Comparison of ENCODE assay signal across 22 mouse cellular contexts in the genomic region with DNA sequence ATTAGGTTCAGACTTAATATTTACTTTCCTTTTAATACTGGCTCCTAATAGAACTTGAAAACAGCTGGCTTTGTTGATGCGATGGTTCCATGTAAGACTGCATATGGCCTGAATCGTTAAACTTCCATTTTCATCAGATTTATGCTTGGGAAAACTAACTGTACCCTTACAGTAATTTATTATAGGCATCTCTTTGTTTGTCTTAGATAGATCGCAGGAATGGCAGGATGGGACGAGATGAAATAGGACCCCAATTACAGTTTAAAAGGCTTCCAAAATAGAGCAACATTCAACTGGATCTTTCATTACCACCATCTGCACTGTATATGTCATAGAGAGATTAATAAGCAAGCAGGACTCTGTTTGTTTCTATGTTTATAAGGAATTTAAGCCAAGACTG.
DNase-seq lines count a peak whose midpoint lies in the region; ATAC-seq and TF ChIP-seq lines count a peak whose summit lies in the region.
"Had no signal": no experiment of that assay in that cellular context is flagged by ENCODE, and none has a peak within 500 bp of the region (broad histone marks: within the 10 kb centered on the region; RNA-seq: fewer than 3 reads in every experiment).

No protein-coding gene starts in this region.

- H3K27ac ChIP-seq in kidney, embryonic 15.5 days, result 0 out of 2 replicates have a peak overlapping the region, but pooled peaks have one; percentile 20
- H3K27ac ChIP-seq in lung, embryonic 14.5 days (ENCODE audit: low read depth), result no peak overlapping the region
- H3K27ac ChIP-seq in stomach, embryonic 15.5 days, result no peak overlapping the region
- H3K27ac ChIP-seq: embryonic facial prominence, embryonic 12.5 days; embryonic facial prominence, embryonic 15.5 days; hindbrain, embryonic 12.5 days had no signal

- no peaks in the 10 kb centered on the region for H3K9me3 ChIP-seq in kidney, embryonic 15.5 days (replicated peaks)
- no peaks in the 10 kb centered on the region for H3K9me3 ChIP-seq in lung, embryonic 14.5 days (ENCODE audit: low read depth, low read length)
- no peaks in the 10 kb centered on the region for H3K9me3 ChIP-seq in stomach, embryonic 15.5 days
- H3K9me3 ChIP-seq: embryonic facial prominence, embryonic 12.5 days; embryonic facial prominence, embryonic 15.5 days; hindbrain, embryonic 12.5 days had no signal

- WGBS in kidney, embryonic 15.5 days, result 38% methylated on average over 4 of the region's 4 CpGs
- WGBS in lung, embryonic 14.5 days, result 39% methylated on average over 4 of the region's 4 CpGs
- 45% methylated on average over 4 of the region's 4 CpGs for WGBS in stomach, embryonic 15.5 days

- no peak overlapping the region for H3K4me2 ChIP-seq in kidney, embryonic 15.5 days
- H3K4me2 ChIP-seq in lung, embryonic 14.5 days, result no peak overlapping the region
- no peak overlapping the region for H3K4me2 ChIP-seq in stomach, embryonic 15.5 days
- H3K4me2 ChIP-seq: embryonic facial prominence, embryonic 12.5 days; embryonic facial prominence, embryonic 15.5 days; heart, embryonic 11.5 days; hindbrain, embryonic 12.5 days had no signal

- no peak for TF ChIP-seq CTCF in lung, embryonic 14.5 days (IDR thresholded peaks at IDR 0.05; ENCODE audit: low read depth)

- DNase-seq in kidney, adult 11 months, result no peak
- peak; percentile 37 for DNase-seq in lung, embryonic 14.5 days
- DNase-seq in lung, postnatal 10 days, result no peak
- DNase-seq in ovary, adult 18-20 months (ENCODE audit: low spot score), result no peak
- DNase-seq: adrenal gland, adult 2 months; adrenal gland, postnatal 14 days; cerebellum, adult 11 months; cerebellum, adult 2 months; cerebellum, adult 9-11 months; cerebellum, postnatal 25 days; forebrain, postnatal 0 days; gastrocnemius, adult 2 months; gastrocnemius, postnatal 14 days; heart, adult 11 months had no signal

- ATAC-seq in kidney, embryonic 15.5 days (replicated peaks; ENCODE audit: low FRiP score), result peak; percentile 75
- ATAC-seq in lung, embryonic 14.5 days (ENCODE audit: insufficient read depth), result no peak
- ATAC-seq in stomach, embryonic 15.5 days (ENCODE audit: insufficient read depth, low FRiP score, low read depth), result peak; percentile 18; the same call in 1 of the 2 replicates
- ATAC-seq: CD4-positive, CD25-positive, alpha-beta regulatory T cell, adult 4 months; forebrain, embryonic 14.5 days; forebrain, postnatal 0 days had no signal

- H3K36me3 ChIP-seq in kidney, embryonic 15.5 days, result no peaks in the 10 kb centered on the region
- H3K36me3 ChIP-seq in lung, embryonic 14.5 days (ENCODE audit: insufficient read depth), result no peaks in the 10 kb centered on the region
- H3K36me3 ChIP-seq in stomach, embryonic 15.5 days, result no peaks in the 10 kb centered on the region
- H3K36me3 ChIP-seq: embryonic facial prominence, embryonic 12.5 days; embryonic facial prominence, embryonic 15.5 days; hindbrain, embryonic 12.5 days had no signal

- H3K4me1 ChIP-seq in kidney, embryonic 15.5 days, result peaks cover 12% of the 10 kb centered on the region
- no peaks in the 10 kb centered on the region for H3K4me1 ChIP-seq in lung, embryonic 14.5 days (ENCODE audit: insufficient read depth)
- H3K4me1 ChIP-seq in stomach, embryonic 15.5 days, result peaks cover 2% of the 10 kb centered on the region; the same call in 1 of the 2 replicates
- H3K4me1 ChIP-seq: embryonic facial prominence, embryonic 12.5 days; embryonic facial prominence, embryonic 15.5 days had no signal

- no peak overlapping the region for H3K9ac ChIP-seq in kidney, embryonic 15.5 days
- no peak overlapping the region for H3K9ac ChIP-seq in lung, embryonic 14.5 days
- H3K9ac ChIP-seq in stomach, embryonic 15.5 days, result no peak overlapping the region
- H3K9ac ChIP-seq: embryonic facial prominence, embryonic 12.5 days; embryonic facial prominence, embryonic 15.5 days; forebrain, postnatal 0 days; hindbrain, embryonic 12.5 days had no signal

- H3K4me3 ChIP-seq in kidney, embryonic 15.5 days (replicated peaks), result no peak overlapping the region
- no peak overlapping the region for H3K4me3 ChIP-seq in lung, embryonic 14.5 days (ENCODE audit: low read depth, low read length)
- no peak overlapping the region for H3K4me3 ChIP-seq in stomach, embryonic 15.5 days (replicated peaks)
- H3K4me3 ChIP-seq: embryonic facial prominence, embryonic 12.5 days; embryonic facial prominence, embryonic 15.5 days; gastrocnemius, adult 2 months; hindbrain, embryonic 12.5 days had no signal

- no peaks in the 10 kb centered on the region for H3K27me3 ChIP-seq in kidney, embryonic 15.5 days
- no peaks in the 10 kb centered on the region for H3K27me3 ChIP-seq in lung, embryonic 14.5 days (ENCODE audit: insufficient read depth, low read length)
- no peaks in the 10 kb centered on the region for H3K27me3 ChIP-seq in stomach, embryonic 15.5 days (replicated peaks)
- H3K27me3 ChIP-seq: embryonic facial prominence, embryonic 12.5 days; embryonic facial prominence, embryonic 15.5 days; hindbrain, embryonic 12.5 days had no signal
